Mouse (Mus musculus): ENCODE data around the gene Prrc2c. TPM values are rescaled to one million over a fixed set of nuclear protein-coding genes. Genes with fewer than 3 reads are reported as not detected.
"Not testable (repeated sequence)": the region's sequence is repeated elsewhere in the genome, so short reads cannot be mapped to it uniquely, and the experiment has no call there.

Gene Prrc2c
- polyA plus RNA-seq, 1 experiment from 2014 or later, result 158 TPM

GRCm38 (mm10) chr1:162628326-162628725 is 112.0 kb downstream of the Prrc2c start:
- not testable (repeated sequence) for H3K36me3 ChIP-seq (replicated peaks); H3K4me1 ChIP-seq; H3K27ac ChIP-seq; H3K9me3 ChIP-seq; H3K9ac ChIP-seq; H3K27me3 ChIP-seq (replicated peaks); H3K4me3 ChIP-seq; ATAC-seq (replicated peaks); H3K4me2 ChIP-seq
- 94% methylated on average over 15 of the region's 15 CpGs for WGBS

GRCm38 (mm10) chr1:162627821-162628220 is 112.5 kb downstream of the Prrc2c start:
- not testable (repeated sequence) for H3K4me1 ChIP-seq; H3K27me3 ChIP-seq (replicated peaks); ATAC-seq (replicated peaks); H3K4me2 ChIP-seq; H3K27ac ChIP-seq; H3K9me3 ChIP-seq; H3K9ac ChIP-seq; H3K36me3 ChIP-seq (replicated peaks); H3K4me3 ChIP-seq
- WGBS, result 83% methylated on average over 4 of the region's 4 CpGs

- no peak for ATAC-seq (replicated peaks)
- H3K36me3 ChIP-seq (replicated peaks), result no peaks in the 10 kb centered on the region
- no peak overlapping the region for H3K27ac ChIP-seq
- no peak overlapping the region for H3K4me3 ChIP-seq
- no peaks in the 10 kb centered on the region for H3K27me3 ChIP-seq (replicated peaks)
- no peaks in the 10 kb centered on the region for H3K9me3 ChIP-seq
- H3K4me2 ChIP-seq, result no peak overlapping the region
- H3K9ac ChIP-seq, result no peak overlapping the region
- H3K4me1 ChIP-seq, result 0 out of 2 replicates have a peak, but pooled peaks cover 3% of the 10 kb centered on the region
- 58% methylated on average over 7 of the region's 7 CpGs for WGBS
Observed at GRCm38 (mm10) chr1:162625229-162625628, 115.1 kb downstream of the Prrc2c start.

GRCm38 (mm10) chr1:162623895-162624294 is 116.5 kb downstream of the Prrc2c start:
- Histone ChIP-seq H3K4me3 (no peak overlapping the region), H3K4me1 (0 out of 2 replicates have a peak, but pooled peaks cover 3% of the 10 kb centered on the region), H3K9me3 (no peaks in the 10 kb centered on the region), H3K4me2 (no peak overlapping the region), H3K36me3 (replicated peaks) (no peaks in the 10 kb centered on the region), H3K27ac (no peak overlapping the region), H3K9ac (no peak overlapping the region), H3K27me3 (replicated peaks) (no peaks in the 10 kb centered on the region)
- 39% methylated on average over 4 of the region's 4 CpGs for WGBS
- ATAC-seq (replicated peaks), result no peak

Small RNAs within 50 kb of the gene (microRNA-seq; reads per million reads assigned to microRNA genes)
- gene Gm27616, result not detected

Other genes starting within 250 kb of the Prrc2c start
- gene Mettl13, start 192.0 kb downstream of the Prrc2c start, polyA plus RNA-seq (2015; fragmentation: Nextera tagmentation; extraction: Ambion mirVana), result 18.2 and 20.8 TPM in 2 replicates
- 72.0 and 75.4 TPM in 2 replicates for gene Vamp4, start 170.0 kb downstream of the Prrc2c start, polyA plus RNA-seq (2015; fragmentation: Nextera tagmentation; extraction: Ambion mirVana)
- not detected in 2 replicates for gene Myoc, start 101.4 kb downstream of the Prrc2c start, polyA plus RNA-seq (2015; fragmentation: Nextera tagmentation; extraction: Ambion mirVana)
- gene Myocos, start 82.3 kb downstream of the Prrc2c start, polyA plus RNA-seq (2015; fragmentation: Nextera tagmentation; extraction: Ambion mirVana), result not detected in 2 replicates
- gene Fmo4, start 73.4 kb upstream of the Prrc2c start, polyA plus RNA-seq (2015; fragmentation: Nextera tagmentation; extraction: Ambion mirVana), result 0.19 and 0.27 TPM in 2 replicates
- 23.3 and 32.1 TPM in 2 replicates for gene Fmo1, start 126.1 kb upstream of the Prrc2c start, polyA plus RNA-seq (2015; fragmentation: Nextera tagmentation; extraction: Ambion mirVana)
- gene Fmo2, start 158.2 kb upstream of the Prrc2c start, polyA plus RNA-seq (2015; fragmentation: Nextera tagmentation; extraction: Ambion mirVana), result 0.22 TPM in 1 of 2 replicates, not detected in the other
- gene Fmo6, start 197.0 kb upstream of the Prrc2c start, polyA plus RNA-seq (2015; fragmentation: Nextera tagmentation; extraction: Ambion mirVana), result not detected in 2 replicates
- gene Fmo3, start 244.0 kb upstream of the Prrc2c start, polyA plus RNA-seq (2015; fragmentation: Nextera tagmentation; extraction: Ambion mirVana), result not detected in 2 replicates